Mouse (Mus musculus): ENCODE results near the gene Zp3.

The Zp3 gene

DNA sequence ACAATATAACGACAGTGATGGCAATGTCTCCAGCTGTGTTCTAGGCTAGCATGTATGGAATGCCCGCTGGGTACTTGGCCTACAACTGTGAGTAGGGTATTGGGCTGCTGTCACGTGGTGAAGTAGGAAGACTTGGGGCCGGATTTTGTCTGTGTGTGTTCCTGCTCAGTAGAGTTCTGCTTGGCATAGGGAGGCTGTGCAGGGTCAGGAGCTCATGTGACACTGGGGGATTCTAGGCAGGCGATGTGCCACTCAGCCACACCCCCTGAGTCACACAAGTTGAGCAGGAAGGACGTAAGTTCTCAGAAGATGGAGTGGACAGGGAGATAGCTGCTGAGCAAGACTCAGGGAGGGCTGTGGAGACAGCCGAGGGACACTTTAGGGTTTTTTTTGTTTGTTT, 27.8 kb downstream of the Zp3 start:
- DNase-seq: no peak

DNA sequence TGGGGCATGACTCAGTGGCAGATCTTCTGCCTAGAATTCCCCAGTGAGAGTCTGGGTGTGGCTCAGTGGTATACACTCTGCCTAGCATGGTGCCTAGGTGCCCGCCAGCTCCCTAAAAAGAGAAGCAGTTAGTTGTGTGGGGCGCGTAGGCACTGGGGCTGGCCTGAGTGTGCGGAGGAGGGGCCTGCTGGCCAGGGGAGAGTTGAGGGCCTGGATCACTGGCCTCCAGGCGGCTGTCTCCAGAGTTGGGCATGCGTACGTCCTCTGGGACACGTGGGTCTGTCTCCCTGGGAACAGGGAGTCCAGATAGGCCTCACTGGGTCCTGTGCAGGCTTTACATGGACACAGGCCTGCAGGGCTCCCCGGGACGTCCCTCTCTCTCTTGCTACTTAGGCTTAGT, 35.0 kb downstream of the Zp3 start:
- no peak for DNase-seq

DNA sequence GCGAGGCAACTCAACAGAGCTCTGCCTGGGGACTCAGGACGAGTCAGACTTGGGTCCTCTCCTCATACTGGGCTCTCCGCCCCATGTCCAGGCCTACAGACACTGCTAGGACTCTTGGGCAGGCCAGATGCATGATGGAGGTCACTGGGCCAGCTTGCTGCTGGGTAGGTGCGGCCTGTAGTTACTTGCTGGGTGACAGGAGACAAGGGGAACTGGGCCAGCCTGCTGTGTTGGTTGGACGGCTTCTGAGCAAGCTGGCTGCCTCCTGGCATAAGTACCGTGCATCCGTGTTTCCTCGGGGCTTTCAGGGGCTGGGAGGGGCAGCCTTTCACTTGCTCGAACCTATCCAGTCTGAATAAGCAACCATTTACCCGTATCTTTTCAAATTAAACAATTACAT, 35.7 kb downstream of the Zp3 start:
- no peak for DNase-seq

DNA sequence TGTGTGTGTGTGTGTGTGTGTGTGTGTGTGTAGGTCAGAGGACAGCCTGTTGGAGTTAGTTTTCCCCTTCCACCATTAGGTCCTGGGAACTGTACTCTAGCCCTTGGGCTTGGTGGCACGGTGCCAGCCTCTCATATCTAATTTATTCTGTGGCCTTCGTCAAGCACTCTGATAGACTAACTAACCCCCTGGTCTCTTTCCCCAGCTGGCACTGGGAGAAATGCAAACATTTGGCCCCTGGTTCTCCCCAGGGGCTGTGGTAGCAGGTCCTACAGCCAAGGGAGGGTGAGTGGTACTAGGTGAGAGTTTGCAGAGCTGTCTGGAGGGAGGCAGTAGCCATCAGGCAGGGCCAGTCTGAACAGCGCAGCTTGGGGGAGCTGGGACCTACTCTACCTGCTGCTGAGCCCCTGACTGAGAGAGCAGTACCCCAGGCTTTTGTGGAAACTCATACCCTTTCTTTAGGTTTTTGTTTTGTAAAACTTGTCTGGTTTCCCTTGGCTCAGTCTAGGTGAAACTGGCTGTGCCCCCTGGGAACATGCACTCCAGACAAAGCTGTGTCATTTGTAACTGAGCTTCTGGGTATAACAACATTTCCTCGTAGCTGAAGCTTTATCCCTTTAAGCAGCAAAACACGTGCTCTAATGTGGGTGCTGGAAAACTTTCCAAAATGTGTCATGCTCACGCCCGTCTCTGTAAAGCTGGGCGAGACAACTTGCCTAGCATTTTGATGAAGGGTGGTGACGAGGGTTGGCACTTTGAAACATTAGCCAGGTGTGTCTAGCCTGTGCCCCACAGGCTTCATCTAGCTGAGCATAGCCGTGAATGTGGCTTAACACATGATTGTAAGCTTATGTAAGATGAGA, 36.3 kb downstream of the Zp3 start:
- DNase-seq: peak in 1 of 2 experiments; percentile 43

DNA sequence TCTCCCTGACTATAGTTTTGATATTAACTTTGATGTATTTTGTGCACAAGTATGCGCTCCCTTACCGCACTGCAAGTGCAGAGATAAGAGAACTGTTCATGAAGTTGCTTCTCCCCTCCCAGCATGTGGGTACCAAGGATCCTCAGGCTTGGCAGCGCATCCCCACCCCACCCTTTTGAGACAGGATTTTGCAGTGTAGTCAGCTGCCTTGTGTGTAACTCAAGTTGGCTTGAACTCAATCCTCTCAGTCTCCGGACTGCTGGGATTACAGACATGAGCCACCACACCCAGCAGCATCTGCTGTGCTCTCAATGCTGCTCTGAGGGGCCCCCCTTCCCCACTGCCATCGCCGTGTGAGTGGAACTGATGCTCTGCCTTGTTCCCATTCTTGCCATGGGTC, 37.4 kb downstream of the Zp3 start:
- DNase-seq: no peak

DNA sequence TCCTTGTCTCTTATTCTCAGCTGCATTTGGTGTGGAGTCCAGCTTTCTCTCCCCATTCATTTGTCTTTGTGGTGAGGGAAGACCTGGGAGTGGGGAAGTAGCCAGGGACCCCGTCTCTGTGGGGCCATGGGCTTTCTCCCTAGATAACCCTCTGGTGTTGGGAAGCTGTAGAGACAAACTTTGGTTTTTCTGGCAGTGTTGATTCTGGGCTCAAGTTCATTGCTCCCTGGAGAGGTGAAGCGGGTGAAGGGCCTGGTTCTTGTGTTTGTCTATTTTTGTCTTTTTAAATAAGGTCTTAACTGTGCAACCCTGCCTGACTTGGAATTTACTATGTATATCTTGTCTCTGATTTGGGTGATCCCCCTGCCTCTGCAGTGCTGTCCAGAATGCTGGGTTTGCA, 38.8 kb downstream of the Zp3 start:
- no peak for DNase-seq

DNA sequence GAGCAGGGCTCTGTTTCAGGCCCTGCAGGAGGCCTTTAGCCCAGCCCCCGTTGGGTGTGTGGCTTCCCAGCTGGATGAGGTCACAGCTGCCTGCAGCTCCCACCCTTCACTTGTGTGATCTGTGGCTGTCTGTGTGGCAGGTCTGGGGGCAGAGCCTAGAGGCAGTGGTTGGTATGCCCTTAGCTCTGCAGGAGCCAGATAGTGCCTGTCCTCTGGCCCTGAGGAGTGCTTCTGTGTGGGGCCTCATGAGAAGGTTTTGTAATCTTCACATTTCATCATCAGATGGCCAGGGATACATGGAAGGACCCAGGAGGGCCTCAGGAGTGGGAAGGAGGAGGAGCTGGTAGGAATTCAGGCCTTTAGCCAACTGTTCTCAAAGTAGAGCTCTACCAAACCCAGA, 40.0 kb downstream of the Zp3 start:
- no peak for DNase-seq

DNA sequence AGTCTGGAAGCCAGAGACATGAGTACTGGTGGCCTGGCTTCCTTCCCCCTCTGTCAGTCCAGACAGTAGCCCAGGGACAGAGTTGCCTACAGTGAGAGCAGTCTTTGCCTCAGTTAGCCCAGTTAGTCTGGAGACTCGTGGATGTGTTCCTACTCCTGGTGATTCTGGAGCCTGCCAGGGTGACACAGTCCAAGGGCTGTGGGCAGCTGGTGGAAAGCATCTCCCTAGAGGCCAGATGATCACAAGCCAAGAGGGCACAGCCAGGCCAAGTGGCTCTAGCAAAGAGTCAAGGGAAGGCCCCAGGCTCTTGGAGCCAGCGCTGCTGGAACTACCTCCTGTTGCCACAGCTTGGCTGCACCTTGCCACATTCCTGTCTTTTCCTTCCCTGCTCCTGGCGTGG, 45.8 kb downstream of the Zp3 start:
- DNase-seq: peak; percentile 34 to 56

DNA sequence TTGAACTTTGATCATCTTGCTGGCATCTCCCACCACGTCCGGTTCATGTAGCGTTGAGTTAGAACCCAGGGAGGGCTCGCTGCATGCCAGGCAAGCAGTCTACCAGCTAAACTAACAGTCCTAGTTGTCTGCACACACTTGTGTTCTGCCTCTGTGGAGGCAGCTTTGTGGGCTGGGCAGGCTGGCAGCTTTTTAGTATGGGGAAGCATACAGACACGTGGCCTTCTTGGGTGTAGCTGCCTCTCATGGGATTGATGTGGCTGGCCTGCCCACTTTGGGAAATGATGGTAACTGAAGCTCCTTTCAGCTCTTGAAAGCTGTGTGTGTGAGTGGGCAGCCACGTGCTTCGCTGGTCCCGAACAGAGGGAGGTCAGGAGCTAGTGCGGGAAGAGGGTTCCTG, 47.0 kb downstream of the Zp3 start:
- no peak for DNase-seq

DNA sequence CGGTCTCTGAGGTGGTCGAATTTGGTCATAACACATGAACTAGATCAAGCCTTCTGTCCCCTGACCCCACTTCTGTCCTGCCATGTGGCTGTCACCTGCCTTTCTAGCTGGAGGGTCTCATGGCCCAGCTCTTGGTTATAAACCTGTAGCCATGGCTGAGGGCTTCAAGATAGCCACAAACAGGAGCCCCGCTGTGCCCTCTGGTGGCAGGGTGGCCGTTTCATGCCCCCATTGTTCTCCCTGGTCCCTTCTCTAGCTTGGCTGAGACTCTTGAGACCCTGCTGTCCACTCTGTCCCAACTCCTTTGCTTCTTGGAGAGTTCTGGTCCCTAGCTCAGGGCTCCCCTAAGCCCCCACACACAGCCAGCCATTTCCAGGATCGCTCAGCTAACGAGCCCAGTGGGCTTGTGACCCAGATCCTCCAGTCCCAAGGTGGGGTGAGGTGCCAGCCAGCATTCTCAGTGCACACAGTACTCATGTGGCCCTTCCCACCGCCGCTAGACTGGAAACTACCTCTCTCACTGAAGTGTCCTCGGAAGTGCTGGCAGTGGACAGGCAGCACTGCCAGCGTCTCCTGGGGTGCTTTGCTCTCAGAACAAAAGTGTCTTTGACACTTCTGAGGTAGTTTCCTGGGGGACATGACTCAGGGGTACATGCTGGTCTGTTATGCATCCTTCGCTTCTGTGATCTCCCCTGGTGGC, 47.9 kb downstream of the Zp3 start:
- DNase-seq: no peak

DNA sequence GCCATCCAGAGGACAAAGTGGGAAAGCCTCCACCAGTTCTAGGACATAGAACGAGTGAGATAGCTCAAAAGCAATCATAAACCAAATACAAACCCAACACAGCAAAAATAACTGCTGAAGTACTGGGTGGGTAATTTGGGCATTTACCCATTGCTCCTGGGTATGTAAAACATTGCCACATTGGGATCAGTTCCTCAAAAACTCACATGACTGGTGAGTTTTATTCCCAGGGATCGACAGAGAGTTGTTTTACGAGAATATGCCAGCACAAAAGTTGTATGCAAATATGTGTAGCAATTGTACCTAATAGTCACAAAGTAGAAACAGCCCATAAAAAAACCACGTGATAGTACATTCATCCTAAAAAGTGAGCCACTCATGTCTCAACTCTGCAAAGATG, 55.0 kb downstream of the Zp3 start:
- DNase-seq: no peak

DNA sequence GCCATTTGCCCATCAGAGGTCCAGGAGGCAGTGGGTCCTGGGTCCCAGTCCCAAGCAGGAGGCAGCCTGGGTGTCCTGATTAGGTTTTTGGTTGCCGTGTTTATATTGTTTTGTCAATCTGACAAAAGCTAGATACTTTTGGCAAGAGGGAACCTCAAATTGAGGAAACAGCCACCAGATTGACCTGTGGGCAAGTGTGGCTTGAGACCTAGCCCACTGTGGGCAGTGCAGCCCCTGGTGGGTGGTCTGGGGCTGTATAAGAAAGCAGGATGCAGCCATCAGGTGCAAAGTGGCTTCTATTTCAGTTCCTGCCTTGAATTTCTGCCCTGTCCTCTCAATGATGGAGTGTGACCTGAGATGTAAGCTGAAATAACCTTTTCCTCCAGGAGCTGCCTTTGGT, 55.4 kb downstream of the Zp3 start:
- no peak for DNase-seq

DNA sequence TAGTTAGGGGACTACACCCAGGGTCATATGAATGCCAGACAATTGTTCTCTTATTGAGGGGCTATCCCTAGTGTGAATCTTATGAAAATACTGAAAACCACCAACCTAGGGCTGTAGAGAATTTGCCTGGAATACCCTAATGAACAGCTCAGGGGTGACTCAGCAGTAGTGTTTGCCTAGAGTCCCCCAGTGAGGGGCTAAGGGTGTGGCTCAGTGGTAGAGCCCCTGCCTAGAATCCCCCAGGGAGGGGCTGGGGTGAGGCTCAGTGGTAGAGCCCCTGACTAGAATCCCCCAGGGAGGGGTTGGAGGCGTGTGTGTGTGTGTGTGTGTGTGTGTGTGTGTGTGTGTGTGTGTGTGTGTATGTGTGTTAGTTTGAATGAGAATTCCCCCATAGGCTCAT, 56.8 kb downstream of the Zp3 start:
- no peak for DNase-seq
